Mouse (Mus musculus): ENCODE data around the gene Lsm14a.

DNA sequence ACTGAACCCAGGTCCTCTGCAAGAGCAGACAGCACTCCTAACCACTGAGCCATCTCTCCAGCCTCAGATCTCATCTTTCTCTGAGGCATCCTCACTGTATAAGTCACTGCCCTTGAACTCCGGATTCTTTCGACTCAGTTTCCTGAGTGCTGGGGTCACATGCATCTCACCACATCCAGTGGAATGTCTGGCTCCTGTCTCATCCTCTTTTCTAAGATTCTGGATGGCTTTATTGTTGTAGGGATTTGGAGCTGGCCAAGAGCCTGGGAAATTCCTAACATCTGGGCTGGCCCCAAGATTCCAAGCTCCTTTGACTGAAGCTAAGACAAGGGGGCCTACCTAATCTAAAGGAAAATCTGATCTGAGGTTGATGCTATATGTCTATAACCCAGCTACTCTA, 74.0 kb downstream of the Lsm14a start:
- TF ChIP-seq POLR2A (IDR thresholded peaks at IDR 0.05; ENCODE audit: extremely low read depth, insufficient read depth, low read length) (no peak), CTCF (IDR thresholded peaks at IDR 0.05; ENCODE audit: extremely low read depth, insufficient read depth, low read length) (no peak)
